Mouse (Mus musculus) hindbrain, embryonic 13.5 days (tissue): Measurements from ENCODE around the gene Olfr160. TPM values are rescaled to one million over a fixed set of nuclear protein-coding genes. Genes with fewer than 3 reads are reported as not detected.

Experiments
- ATAC-seq: fragments of 200-750 bp; cut with Nextera tagmentation; 2 replicates; pipeline ENCODE4 v1.8.0; 2017; ENCODE audit warnings: moderate TSS enrichment; ENCODE audit not compliant: low FRiP score
- H3K27ac ChIP-seq: fragments of 300-500 bp; sonication (generic); 2 replicates; pipeline ENCODE4 v1.5.1; 2015; ENCODE audit warnings: inconsistent platforms, mild to moderate bottlenecking, moderate library complexity
- H3K27me3 ChIP-seq: fragments of 300-500 bp; sonication (generic); 2 replicates; pipeline ENCODE4 v1.6.1; 2015; ENCODE audit warnings: mild to moderate bottlenecking, inconsistent platforms
- H3K36me3 ChIP-seq: fragments of 300-500 bp; sonication (generic); 2 replicates; pipeline ENCODE4 v1.6.1; 2015; ENCODE audit warnings: mild to moderate bottlenecking, inconsistent platforms
- H3K4me1 ChIP-seq: fragments of 300-500 bp; sonication (generic); replicated peaks from 2 replicates; pipeline ENCODE4 v1.6.1; 2015; ENCODE audit warnings: inconsistent platforms
- H3K4me2 ChIP-seq: fragments of 300-500 bp; sonication (generic); 2 replicates; pipeline ENCODE4 v1.6.1; 2015; ENCODE audit warnings: inconsistent platforms, mild to moderate bottlenecking, moderate library complexity
- H3K4me3 ChIP-seq: fragments of 300-500 bp; sonication (generic); 2 replicates; pipeline ENCODE4 v1.5.1; 2015; ENCODE audit warnings: mild to moderate bottlenecking, inconsistent platforms
- H3K9ac ChIP-seq: fragments of 300-500 bp; sonication (generic); 2 replicates; pipeline ENCODE4 v1.6.1; 2015; ENCODE audit warnings: mild to moderate bottlenecking, inconsistent platforms
- H3K9me3 ChIP-seq: fragments of 300-500 bp; sonication (generic); 2 replicates; pipeline ENCODE4 v1.6.1; 2016; ENCODE audit warnings: inconsistent platforms
- WGBS: fragments of 180-500 bp; shearing (Covaris S2); methylation state at CpG from one replicate; pipeline ENCODE4 v1.1.7; 2015; 5-methylcytosine and 5-hydroxymethylcytosine counted together
- polyA plus RNA-seq: library from polyadenylated mRNA; unstranded; fragments of >200 nt; fragmentation: Nextera tagmentation; extraction: Ambion mirVana; gene quantifications from 2 replicates; pipeline ENCODE4 v1.2.1, GENCODE M21; 2015

Olfr160 gene
- polyA plus RNA-seq, result not detected in 2 replicates

DNA sequence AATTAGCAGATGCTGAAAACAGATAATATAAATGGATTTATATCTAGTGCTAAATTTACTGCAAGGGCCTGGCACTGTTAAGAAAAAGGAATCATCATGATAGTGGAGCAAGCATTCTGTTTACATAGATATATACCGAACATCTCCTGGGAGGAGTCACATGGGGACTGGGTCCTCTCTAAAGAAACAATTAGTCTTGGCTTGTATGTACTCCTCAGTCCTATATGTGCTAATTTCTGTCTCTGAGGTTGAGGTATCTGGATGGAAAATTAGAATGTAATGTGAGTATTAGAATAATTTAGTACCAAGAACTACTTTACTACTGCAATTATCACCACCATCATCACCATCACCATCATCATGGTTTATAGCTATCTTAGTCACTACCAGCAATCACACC lies at the start of gene Olfr160:
TSS of gene Olfr160 (minus strand) at position 101 of the 400 bp plus-strand sequence.
- Histone ChIP-seq H3K4me3 (no peak within 1 kb of the TSS), H3K9ac (no peak within 1 kb of the TSS), H3K9me3 (no peaks in the 10 kb centered on the region), H3K27ac (no peak within 1 kb of the TSS), H3K27me3 (no peaks in the 10 kb centered on the region), H3K4me1 (no peaks in the 10 kb centered on the region), H3K36me3 (no peaks in the 10 kb centered on the region), H3K4me2 (no peak within 1 kb of the TSS)
- 97% methylated on average over 1 of the region's 1 CpGs for WGBS
- no peak for ATAC-seq

DNA sequence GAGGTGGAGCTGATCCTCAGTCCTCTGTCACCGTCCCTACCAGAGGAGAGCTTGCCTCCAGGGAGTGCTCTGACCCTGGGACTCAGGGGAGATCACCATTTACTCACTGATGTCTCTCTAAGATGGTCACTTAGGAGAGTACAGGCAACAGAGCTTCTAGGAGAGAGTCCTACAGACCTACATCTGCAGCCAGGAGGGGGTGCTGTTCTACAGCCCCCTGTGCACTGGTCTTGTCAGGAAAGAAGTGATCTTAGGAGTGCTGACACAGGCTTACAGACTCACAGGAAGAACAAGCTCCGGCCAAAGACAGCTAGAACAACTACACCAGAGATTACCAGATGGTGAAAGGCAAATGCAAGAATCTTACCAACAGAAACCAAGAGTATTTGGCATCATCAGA lies 46.5 kb upstream of the Olfr160 start:
- no peak overlapping the region for H3K4me3 ChIP-seq
- ATAC-seq, result no peak
- H3K27me3 ChIP-seq, result no peaks in the 10 kb centered on the region
- H3K9me3 ChIP-seq, result no peaks in the 10 kb centered on the region
- no peaks in the 10 kb centered on the region for H3K36me3 ChIP-seq
- H3K4me1 ChIP-seq, result no peaks in the 10 kb centered on the region
- no peak overlapping the region for H3K9ac ChIP-seq
- H3K27ac ChIP-seq, result no peak overlapping the region
- no peak overlapping the region for H3K4me2 ChIP-seq
- WGBS, result 69% methylated on average over 2 of the region's 2 CpGs

DNA sequence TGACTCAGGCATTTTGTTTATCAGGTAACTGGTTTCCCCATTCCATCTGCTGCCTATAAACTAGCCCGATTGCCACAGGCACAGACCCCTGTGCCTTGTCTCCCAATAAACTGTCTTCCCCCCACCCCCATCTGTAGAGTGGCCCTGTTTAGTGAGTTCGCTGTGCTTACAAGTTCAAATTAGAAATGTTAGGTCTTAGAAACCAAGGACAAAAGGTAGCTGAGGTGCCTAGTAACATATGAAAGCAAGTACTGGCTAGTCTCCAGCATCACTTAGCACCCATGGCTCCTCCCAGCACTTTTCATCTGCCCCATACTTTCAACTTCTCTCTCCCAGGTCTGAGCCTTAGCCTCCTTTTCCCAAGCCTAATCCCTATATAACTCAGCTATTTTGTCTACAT lies 45.7 kb upstream of the Olfr160 start:
- no peaks in the 10 kb centered on the region for H3K27me3 ChIP-seq
- 82% methylated on average over 2 of the region's 2 CpGs for WGBS
- no peaks in the 10 kb centered on the region for H3K4me1 ChIP-seq
- no peak overlapping the region for H3K4me3 ChIP-seq
- H3K9ac ChIP-seq, result no peak overlapping the region
- no peaks in the 10 kb centered on the region for H3K36me3 ChIP-seq
- H3K4me2 ChIP-seq, result no peak overlapping the region
- no peak for ATAC-seq
- no peaks in the 10 kb centered on the region for H3K9me3 ChIP-seq
- H3K27ac ChIP-seq, result no peak overlapping the region

DNA sequence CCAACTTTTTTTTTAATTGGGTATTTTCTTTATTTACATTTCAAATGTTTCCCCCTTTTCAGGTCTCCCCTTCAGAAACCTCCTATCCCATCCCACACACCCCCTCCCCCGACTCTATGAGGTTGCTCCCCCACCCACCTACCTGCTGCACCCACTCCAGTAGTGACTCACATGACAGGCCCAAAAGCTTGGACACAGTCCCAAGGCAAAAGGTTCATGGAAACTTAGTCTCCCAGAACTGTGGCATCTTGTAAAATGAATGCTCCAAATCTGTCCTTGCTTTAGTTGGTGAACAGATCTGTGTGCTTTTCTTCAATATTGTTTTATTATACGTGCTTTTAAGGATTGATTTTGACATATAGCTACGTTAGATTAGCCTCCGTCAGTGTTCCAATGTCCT lies 36.0 kb upstream of the Olfr160 start:
- H3K36me3 ChIP-seq, result no peaks in the 10 kb centered on the region
- no peak overlapping the region for H3K4me2 ChIP-seq
- no peaks in the 10 kb centered on the region for H3K9me3 ChIP-seq
- no peak overlapping the region for H3K27ac ChIP-seq
- 75% methylated on average over 4 of the region's 4 CpGs for WGBS
- H3K9ac ChIP-seq, result no peak overlapping the region
- no peak overlapping the region for H3K4me3 ChIP-seq
- H3K4me1 ChIP-seq, result peaks cover 11% of the 10 kb centered on the region
- H3K27me3 ChIP-seq, result no peaks in the 10 kb centered on the region
- ATAC-seq, result no peak

DNA sequence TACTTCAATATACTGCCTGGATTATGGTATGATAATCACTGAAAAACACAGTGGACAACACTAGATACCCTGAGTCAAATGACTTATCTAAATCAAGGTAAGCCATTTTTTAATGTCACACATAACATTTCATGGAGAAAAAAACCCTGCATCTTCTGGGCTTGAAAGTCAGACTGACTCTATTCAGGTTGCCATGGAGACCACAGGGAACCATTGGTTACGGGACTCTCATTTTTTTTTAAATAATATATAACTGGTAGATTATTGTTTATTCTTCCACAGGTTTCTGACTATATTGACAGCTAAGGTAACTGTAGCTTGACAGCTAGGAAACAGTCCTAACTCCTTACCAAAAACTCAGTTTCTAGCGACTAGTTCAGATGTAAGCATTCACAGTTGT lies 35.4 kb upstream of the Olfr160 start:
- Histone ChIP-seq H3K9ac (no peak overlapping the region), H3K4me1 (peaks cover 11% of the 10 kb centered on the region), H3K36me3 (no peaks in the 10 kb centered on the region), H3K27ac (no peak overlapping the region), H3K9me3 (no peaks in the 10 kb centered on the region), H3K4me3 (no peak overlapping the region), H3K27me3 (no peaks in the 10 kb centered on the region), H3K4me2 (no peak overlapping the region)
- WGBS, result 52% methylated on average over 2 of the region's 2 CpGs
- 0 out of 2 replicates have a peak, but pooled peaks have one; percentile 10 for ATAC-seq

DNA sequence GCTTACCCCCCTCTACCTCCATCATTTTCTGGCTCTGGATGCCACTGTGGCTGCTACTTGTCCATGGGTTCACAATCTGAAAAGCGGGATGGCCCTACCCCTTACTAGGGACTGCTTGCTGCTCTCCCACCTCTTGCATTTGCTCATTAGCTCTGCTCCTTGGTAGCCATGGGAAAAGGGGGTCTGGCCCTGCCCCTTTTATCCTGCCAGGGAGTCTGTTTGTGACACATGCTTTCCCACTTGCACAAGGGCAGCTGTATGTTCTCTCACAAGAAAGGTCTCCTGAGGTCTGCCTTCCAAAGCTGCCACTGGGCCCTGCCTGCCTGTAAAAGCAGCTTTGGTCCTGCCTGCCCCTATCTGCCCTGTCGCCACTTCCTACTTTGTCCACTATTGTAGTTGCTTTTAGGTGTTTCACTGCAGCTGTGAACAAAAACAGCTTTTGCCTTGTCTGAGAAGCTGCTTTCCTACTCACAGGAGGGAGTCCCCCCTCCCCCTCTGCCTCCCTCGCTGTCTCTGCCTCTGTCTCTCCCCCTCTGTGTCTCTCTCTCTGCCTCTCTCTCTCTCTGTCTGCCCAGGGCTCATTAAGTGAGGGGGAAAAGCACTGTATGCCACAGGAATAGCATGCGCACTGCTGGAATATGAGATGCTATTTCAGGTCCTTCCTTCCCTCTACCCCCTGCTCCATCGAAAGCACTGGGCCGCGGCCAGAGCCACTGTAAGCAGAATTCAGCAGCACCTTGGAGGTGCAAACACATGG lies 34.4 kb upstream of the Olfr160 start:
- Histone ChIP-seq H3K9ac (peak overlapping the region; percentile 6; the same call in 1 of the 2 replicates), H3K36me3 (no peaks in the 10 kb centered on the region), H3K9me3 (no peaks in the 10 kb centered on the region), H3K4me1 (peaks cover 11% of the 10 kb centered on the region), H3K4me2 (no peak overlapping the region), H3K27me3 (no peaks in the 10 kb centered on the region), H3K27ac (0 out of 2 replicates have a peak overlapping the region, but pooled peaks have one; percentile 18), H3K4me3 (no peak overlapping the region)
- ATAC-seq, result peak; percentile 73
- WGBS, result 21% methylated on average over 7 of the region's 7 CpGs

DNA sequence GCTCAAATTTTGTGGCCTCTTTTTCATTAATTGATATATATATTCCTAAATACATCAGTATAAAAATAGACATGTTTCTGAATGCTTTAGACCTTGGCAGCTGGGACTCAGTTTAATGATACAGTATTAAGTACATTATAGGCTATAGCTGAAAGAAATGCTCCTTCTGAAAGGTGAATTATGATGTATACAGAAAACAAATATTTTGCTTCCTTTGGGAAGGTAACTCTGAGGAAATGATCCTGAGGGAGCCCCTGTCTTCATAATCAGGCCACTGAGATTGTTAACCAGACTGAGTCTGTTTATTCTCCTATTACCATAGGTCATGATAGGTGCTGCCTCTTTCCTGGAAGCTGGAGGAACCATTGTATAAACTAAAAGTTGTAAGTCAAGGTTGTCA lies 28.8 kb upstream of the Olfr160 start, which contains the start of gene Olfr874:
TSS of gene Olfr874 (plus strand) at position 301 of the 400 bp plus-strand sequence.
- H3K36me3 ChIP-seq, result no peaks in the 10 kb centered on the region
- no peak within 1 kb of the TSS for H3K9ac ChIP-seq
- no peak within 1 kb of the TSS for H3K4me2 ChIP-seq
- H3K27me3 ChIP-seq, result no peaks in the 10 kb centered on the region
- H3K9me3 ChIP-seq, result no peaks in the 10 kb centered on the region
- no peak within 1 kb of the TSS for H3K27ac ChIP-seq
- no peak for ATAC-seq
- H3K4me1 ChIP-seq, result no peaks in the 10 kb centered on the region
- no peak within 1 kb of the TSS for H3K4me3 ChIP-seq

DNA sequence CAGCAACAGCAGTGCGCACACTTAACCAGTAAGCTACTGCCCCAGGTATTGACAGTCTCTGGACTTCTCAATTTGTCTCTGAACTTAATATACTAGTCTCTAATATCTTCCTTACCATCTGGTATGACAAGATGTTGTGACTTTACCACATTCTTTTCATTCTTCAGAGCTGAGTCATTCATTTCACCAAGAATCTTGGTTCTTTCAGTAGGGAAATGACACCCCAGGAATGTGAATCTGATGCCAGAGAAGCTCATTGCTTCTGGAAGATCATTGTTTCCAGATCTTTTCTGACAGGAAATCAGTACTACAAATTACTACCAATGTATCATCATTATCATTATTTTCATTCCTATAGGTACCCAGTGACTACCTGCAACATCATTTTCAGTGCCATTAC lies 18.3 kb upstream of the Olfr160 start:
- Histone ChIP-seq H3K4me3 (no peak overlapping the region), H3K9me3 (no peaks in the 10 kb centered on the region), H3K4me1 (no peaks in the 10 kb centered on the region), H3K9ac (no peak overlapping the region), H3K27ac (no peak overlapping the region), H3K27me3 (no peaks in the 10 kb centered on the region), H3K36me3 (no peaks in the 10 kb centered on the region), H3K4me2 (no peak overlapping the region)
- WGBS, result 100% methylated on average over 1 of the region's 1 CpGs
- no peak for ATAC-seq

DNA sequence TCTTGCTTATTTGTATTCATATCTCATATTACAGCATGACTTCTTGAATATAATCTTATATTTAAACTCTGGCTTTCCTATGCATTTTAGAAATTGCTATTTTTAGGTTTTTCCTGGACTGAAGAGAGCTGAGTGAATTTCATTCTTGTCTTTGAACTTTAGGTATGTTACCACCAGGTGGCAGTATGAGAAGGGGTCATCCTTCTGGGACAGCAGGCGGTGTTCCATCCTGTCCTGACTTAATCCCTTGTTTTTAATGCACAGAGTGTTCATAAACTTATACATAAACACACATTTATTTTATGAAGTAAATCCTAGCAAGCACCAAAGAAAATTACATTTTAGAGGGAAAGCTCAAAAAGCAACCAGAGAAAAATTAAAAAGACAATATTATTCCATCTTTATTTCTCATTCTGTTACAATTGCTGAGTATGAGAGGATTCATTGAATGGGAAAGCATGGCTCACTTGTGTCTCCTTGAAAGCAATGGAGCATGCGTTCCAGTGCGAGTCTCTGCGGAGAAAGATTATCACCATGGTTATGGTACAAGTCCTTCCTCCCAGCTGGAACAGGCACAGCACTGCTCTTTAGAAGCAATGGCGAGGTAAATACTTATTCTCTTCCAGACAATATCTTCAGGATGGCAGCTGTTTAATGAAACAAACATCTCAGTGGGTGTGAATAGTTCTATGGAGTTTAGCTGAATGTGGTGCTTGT lies 25.9 kb downstream of the Olfr160 start:
- 47% methylated on average over 5 of the region's 5 CpGs for WGBS
- H3K9me3 ChIP-seq, result no peaks in the 10 kb centered on the region
- no peak overlapping the region for H3K4me3 ChIP-seq
- no peak for ATAC-seq
- H3K4me1 ChIP-seq, result no peaks in the 10 kb centered on the region
- no peak overlapping the region for H3K27ac ChIP-seq
- no peak overlapping the region for H3K4me2 ChIP-seq
- H3K27me3 ChIP-seq, result no peaks in the 10 kb centered on the region
- H3K9ac ChIP-seq, result no peak overlapping the region
- H3K36me3 ChIP-seq, result no peaks in the 10 kb centered on the region

DNA sequence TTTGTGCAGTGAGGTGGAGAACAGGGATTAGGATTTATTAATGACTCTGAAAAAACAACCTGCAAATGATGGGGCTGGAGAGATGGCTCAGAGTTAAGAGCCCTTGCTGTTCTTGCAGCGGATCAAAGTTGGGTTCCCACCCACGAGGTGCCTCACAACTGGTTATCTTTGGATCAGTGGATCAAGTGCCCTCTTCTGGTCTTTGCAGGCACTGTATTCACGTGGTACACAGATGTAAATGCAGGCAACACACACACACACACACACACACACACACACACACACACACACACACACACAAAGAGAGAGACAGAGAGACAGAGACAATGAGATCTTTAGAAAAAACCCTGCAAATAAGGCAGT lies 28.1 kb downstream of the Olfr160 start:
- no peak overlapping the region for H3K27ac ChIP-seq
- H3K9ac ChIP-seq, result no peak overlapping the region
- no peaks in the 10 kb centered on the region for H3K36me3 ChIP-seq
- WGBS, result 42% methylated on average over 3 of the region's 3 CpGs
- H3K4me1 ChIP-seq, result no peaks in the 10 kb centered on the region
- no peaks in the 10 kb centered on the region for H3K27me3 ChIP-seq
- H3K4me3 ChIP-seq, result no peak overlapping the region
- H3K9me3 ChIP-seq, result no peaks in the 10 kb centered on the region
- H3K4me2 ChIP-seq, result no peak overlapping the region
- ATAC-seq, result no peak

DNA sequence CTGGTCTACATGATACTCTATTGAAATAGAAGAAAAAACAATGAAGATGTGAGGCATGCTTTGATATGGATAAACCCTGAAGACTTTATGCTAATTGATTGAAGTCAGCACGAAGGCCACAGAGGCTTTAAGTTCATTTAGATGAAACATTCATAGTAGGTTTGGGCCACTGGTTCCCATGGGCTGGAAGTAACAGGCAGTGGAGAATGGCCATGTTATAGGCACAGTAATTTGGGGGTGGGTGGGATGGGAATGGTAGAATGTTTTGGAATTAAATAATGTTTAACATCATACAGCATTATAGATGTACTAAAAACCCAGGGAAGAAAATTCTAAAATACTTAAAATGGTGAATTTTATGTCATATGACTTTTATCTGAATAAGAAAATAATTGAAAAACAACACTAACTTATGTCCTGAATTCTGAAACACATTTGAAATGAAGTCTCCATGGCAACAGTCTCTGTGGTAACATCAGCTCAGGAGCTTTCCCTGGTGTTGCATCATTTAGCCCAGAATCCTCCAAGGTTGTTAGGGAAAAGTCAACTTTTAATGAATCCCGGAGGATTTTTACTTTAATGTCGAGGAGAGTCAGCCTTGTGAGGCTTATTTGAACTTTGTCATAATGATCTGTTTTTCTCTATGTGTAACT lies 28.6 kb downstream of the Olfr160 start:
- no peaks in the 10 kb centered on the region for H3K36me3 ChIP-seq
- no peaks in the 10 kb centered on the region for H3K27me3 ChIP-seq
- H3K4me3 ChIP-seq, result no peak overlapping the region
- 84% methylated on average over 3 of the region's 3 CpGs for WGBS
- H3K27ac ChIP-seq, result no peak overlapping the region
- no peaks in the 10 kb centered on the region for H3K9me3 ChIP-seq
- H3K4me1 ChIP-seq, result no peaks in the 10 kb centered on the region
- ATAC-seq, result no peak
- no peak overlapping the region for H3K4me2 ChIP-seq
- no peak overlapping the region for H3K9ac ChIP-seq

DNA sequence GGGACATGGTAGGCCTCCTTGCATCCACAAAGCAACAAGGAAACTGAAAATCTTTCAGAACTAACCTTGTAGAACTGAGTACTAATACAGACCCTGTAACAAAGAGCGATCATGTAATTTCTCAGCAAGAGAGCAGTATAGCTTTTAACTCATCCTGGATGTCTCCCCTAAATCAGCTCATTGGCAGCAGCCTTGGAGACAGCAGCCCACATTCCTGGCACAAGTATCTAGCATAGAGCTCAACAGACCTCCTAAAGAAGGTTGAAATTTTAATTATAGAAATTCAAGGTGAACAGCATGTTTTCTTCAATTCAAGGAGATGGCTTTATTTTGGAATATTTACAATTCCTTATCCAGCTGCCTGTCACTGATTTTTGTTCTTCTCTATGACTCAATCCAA lies 34.9 kb downstream of the Olfr160 start:
- 93% methylated on average over 1 of the region's 1 CpGs for WGBS
- Histone ChIP-seq H3K4me2 (no peak overlapping the region), H3K27ac (no peak overlapping the region), H3K9ac (no peak overlapping the region), H3K36me3 (no peaks in the 10 kb centered on the region), H3K27me3 (no peaks in the 10 kb centered on the region), H3K4me1 (no peaks in the 10 kb centered on the region), H3K4me3 (no peak overlapping the region), H3K9me3 (no peaks in the 10 kb centered on the region)
- ATAC-seq, result no peak
